Mouse (Mus musculus) C2C12 (cell line): ENCODE data around the gene Kpna7. TPM values are rescaled to one million over a fixed set of nuclear protein-coding genes. Genes with fewer than 3 reads are reported as not detected.

ENCODE experiments used
- H3K27me3 ChIP-seq: one replicate; pipeline ENCODE4 v1.6.1; 2011; ENCODE audit not compliant: control insufficient read depth, insufficient read depth, insufficient read length
- H3K36me3 ChIP-seq: one replicate; pipeline ENCODE4 v1.6.1; 2011; ENCODE audit not compliant: control insufficient read depth, insufficient read depth
- H3K4me3 ChIP-seq: one replicate; pipeline ENCODE4 v1.5.1; 2011; ENCODE audit warnings: mild to moderate bottlenecking, control low read depth; ENCODE audit not compliant: poor library complexity, insufficient read depth, severe bottlenecking
- H3K79me2 ChIP-seq: one replicate; pipeline ENCODE4 v1.6.1; 2011; ENCODE audit not compliant: control insufficient read depth, insufficient read depth
- H3K79me3 ChIP-seq: one replicate; pipeline ENCODE4 v1.6.1; 2011; ENCODE audit warnings: low read depth, control low read depth
- H3ac ChIP-seq: one replicate; pipeline ENCODE3; 2011; ENCODE audit warnings: low read depth; ENCODE audit not compliant: control insufficient read depth, insufficient read length
- CEBPB ChIP-seq: IDR thresholded peaks from one replicate; pipeline ENCODE4 v1.6.1; 2011; ENCODE audit warnings: low read depth, mild to moderate bottlenecking, control low read depth, moderate library complexity
- CTCF ChIP-seq: IDR thresholded peaks from one replicate; pipeline ENCODE4 v1.5.1; 2011; ENCODE audit not compliant: control insufficient read depth, insufficient read depth, insufficient read length
- FOSL1 ChIP-seq: IDR thresholded peaks from one replicate; pipeline ENCODE4 v1.8.0; 2011; ENCODE audit warnings: mild to moderate bottlenecking, low read length; ENCODE audit not compliant: poor library complexity, insufficient read depth, severe bottlenecking
- MAX ChIP-seq: IDR thresholded peaks from one replicate; pipeline ENCODE4 v1.6.1; 2011; ENCODE audit warnings: mild to moderate bottlenecking, control low read depth
- MYOD1 ChIP-seq: IDR thresholded peaks from one replicate; pipeline ENCODE4 v1.6.1; 2011; ENCODE audit warnings: low read depth; ENCODE audit not compliant: control insufficient read depth, insufficient read length
- MYOG ChIP-seq: IDR thresholded peaks from one replicate; pipeline ENCODE4 v1.6.1; 2011; ENCODE audit not compliant: control insufficient read depth, insufficient read length; ENCODE audit errors: extremely low read depth
- USF1 ChIP-seq: IDR thresholded peaks from one replicate; pipeline ENCODE4 v1.6.1; 2011; ENCODE audit warnings: low read depth, mild to moderate bottlenecking, control low read depth, moderate library complexity
- polyA plus RNA-seq: library from polyadenylated mRNA; unstranded; fragments of >200 nt; fragmentation: generic; extraction: Trizol; gene quantifications from one replicate; pipeline ENCODE4 v1.2.1, GENCODE M21; 2012; ENCODE audit warnings: missing spikeins

Gene Kpna7
- polyA plus RNA-seq, 1 experiment, result not detected

DNA sequence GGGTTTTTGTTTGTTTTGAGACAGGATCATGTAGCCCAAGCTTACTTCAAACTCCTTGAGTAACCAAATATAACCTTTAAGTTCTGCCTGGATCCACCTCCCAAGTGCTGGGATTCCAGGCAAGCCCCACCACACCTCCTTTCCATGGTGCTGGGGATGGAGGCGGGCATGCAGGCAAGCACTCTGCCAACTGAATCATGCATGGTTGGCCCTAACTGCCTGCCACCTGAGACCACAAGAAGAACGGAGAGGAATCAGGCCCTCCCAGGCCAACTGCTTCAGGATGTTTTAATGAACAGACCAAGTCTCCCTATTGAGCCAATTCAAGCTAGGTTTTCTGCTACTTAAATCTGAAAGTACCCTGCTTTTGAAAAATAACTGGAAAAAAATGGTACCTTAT, 131.2 kb downstream of the Kpna7 start:
- H3K79me2 ChIP-seq, result peaks cover 100% of the 10 kb centered on the region
- no peak overlapping the region for H3ac ChIP-seq
- TF ChIP-seq FOSL1 (no peak), USF1 (no peak), MYOD1 (no peak), MYOG (no peak), MAX (no peak), CTCF (no peak), CEBPB (no peak)
- H3K27me3 ChIP-seq, result no peaks in the 10 kb centered on the region
- peaks cover 97% of the 10 kb centered on the region for H3K79me3 ChIP-seq
- no peak overlapping the region for H3K4me3 ChIP-seq
- H3K36me3 ChIP-seq, result no peaks in the 10 kb centered on the region

DNA sequence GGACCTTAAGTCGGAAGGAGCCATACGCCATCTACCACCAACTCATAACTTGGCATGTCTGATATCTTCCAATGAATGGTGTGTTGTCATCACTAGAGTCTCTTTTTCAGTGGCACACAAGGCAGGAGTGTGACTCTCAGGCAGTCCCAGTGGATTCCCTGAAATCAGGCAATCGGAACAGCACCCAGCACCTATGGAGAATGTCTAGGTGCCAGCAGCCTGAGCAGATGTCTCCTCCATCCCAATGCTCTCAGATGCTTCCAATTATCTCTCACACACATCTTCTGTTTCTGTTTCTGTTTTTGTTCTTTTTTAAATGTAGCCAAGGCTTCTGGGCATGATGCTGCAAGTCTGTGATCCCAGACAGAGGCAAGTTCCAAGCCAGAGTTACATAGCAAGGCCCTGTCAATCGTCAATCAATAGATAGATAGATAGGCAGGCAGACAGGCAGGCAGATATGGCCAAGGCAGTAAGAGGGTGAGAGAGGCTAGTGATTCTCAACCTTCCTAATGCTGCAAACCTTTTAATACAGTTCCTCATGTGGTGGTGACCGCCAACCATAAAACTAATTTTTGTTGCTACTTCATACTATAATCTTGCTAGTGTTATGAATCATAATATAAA, 133.3 kb downstream of the Kpna7 start:
- Histone ChIP-seq H3K79me2 (peaks cover 100% of the 10 kb centered on the region), H3K79me3 (peaks cover 98% of the 10 kb centered on the region), H3K4me3 (no peak overlapping the region), H3K36me3 (no peaks in the 10 kb centered on the region), H3ac (no peak overlapping the region), H3K27me3 (no peaks in the 10 kb centered on the region)
- TF ChIP-seq CEBPB, result no peak

DNA sequence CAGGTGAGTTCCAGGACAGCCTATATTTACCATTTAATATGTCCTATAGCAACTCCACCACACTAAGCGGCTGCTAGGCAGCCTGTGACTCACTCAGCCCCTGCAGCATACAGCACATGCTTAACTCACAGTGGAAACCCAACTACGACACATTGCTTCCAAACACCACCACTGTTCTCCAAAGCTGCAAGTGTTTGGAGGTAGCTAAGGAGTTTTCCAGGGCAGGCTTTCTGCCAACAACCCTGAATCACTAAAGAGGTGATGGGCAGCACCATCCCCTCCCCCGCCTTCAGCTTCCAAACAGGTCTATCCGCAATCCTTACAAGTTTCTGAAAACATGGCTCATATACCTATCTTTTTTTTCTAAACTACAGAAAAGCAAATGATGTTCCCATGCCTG, 134.0 kb downstream of the Kpna7 start:
- Histone ChIP-seq H3K79me3 (peaks cover 100% of the 10 kb centered on the region), H3ac (no peak overlapping the region), H3K36me3 (no peaks in the 10 kb centered on the region), H3K79me2 (peaks cover 100% of the 10 kb centered on the region), H3K4me3 (no peak overlapping the region), H3K27me3 (no peaks in the 10 kb centered on the region)
- TF ChIP-seq MAX (no peak), USF1 (no peak), CTCF (no peak), MYOG (no peak), FOSL1 (no peak), CEBPB (no peak), MYOD1 (no peak)

DNA sequence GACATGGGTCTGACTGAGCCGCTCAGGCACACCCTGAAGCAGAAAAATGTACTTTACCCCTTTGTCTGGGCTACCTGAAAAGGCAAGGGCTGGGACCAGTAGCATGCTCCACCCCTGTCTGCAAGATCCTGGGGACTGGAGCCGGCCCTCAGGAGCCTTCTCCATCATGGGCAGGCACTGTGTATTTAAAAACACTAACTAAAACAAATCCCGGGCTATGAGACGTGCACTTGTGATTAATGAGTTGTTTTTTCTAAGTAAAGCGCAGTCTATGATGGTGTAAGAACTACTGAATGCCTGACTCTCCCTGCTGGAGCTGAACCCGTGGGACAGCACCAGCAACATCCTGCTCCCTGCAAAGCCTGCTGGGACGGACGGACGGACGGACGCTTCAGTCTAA, 135.4 kb downstream of the Kpna7 start:
- H3K79me2 ChIP-seq, result peaks cover 100% of the 10 kb centered on the region
- TF ChIP-seq CEBPB (no peak), MYOD1 (no peak), CTCF (no peak), USF1 (no peak), FOSL1 (no peak), MAX (no peak), MYOG (no peak)

DNA sequence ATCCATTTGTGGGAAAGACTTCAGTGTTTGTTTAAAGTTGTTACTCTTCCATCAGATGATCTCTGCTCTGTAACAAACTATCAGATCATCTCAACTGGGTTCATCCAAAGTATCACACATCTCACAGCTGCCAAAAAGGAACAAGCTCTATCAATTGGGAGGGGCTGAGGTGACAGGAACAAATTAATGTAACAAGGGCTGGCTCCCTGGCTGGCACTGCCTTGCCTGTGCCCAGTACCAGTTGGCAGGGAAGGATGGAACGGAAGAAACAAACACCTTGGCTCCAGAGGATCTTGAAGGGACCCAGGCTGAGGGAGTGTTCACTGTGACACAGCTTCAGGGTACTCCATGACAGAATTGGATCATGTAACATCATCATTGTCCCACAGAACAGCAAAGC, 135.8 kb downstream of the Kpna7 start:
- Histone ChIP-seq H3K79me2 (peaks cover 100% of the 10 kb centered on the region), H3K79me3 (peaks cover 100% of the 10 kb centered on the region), H3ac (no peak overlapping the region), H3K27me3 (no peaks in the 10 kb centered on the region), H3K36me3 (no peaks in the 10 kb centered on the region), H3K4me3 (no peak overlapping the region)
- no peak for TF ChIP-seq CTCF
- no peak for TF ChIP-seq MYOD1
- no peak for TF ChIP-seq USF1
- TF ChIP-seq CEBPB, result no peak

More for the DNA sequence above, 135.4 kb downstream of the Kpna7 start:
- H3K4me3 ChIP-seq, result no peak overlapping the region
- H3ac ChIP-seq, result no peak overlapping the region
- H3K36me3 ChIP-seq, result no peaks in the 10 kb centered on the region
- peaks cover 100% of the 10 kb centered on the region for H3K79me3 ChIP-seq
- H3K27me3 ChIP-seq, result no peaks in the 10 kb centered on the region

DNA sequence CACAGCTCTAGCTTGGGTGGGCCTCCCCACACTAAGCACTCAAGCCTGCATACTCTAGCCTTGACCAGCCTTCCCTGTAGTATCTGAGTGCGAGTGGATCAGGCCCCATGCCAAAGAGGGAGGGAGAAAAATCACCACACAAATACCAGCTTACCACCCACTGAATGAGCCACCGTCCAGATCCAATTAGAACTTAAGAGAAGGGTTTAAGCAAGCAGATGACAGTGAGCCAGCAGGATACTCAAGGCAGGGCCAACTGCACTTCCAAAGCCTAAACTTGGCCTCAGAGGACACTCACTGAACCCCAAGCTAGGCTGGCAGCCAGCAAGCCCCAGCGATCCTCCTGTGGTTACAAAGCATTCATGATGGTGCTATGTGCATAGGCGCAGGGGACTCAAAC, 137.8 kb downstream of the Kpna7 start:
- Histone ChIP-seq H3K79me2 (peaks cover 100% of the 10 kb centered on the region), H3K79me3 (peaks cover 100% of the 10 kb centered on the region), H3K27me3 (no peaks in the 10 kb centered on the region), H3K36me3 (no peaks in the 10 kb centered on the region), H3K4me3 (no peak overlapping the region), H3ac (no peak overlapping the region)
- no peak for TF ChIP-seq MYOG
- TF ChIP-seq CEBPB, result no peak
- no peak for TF ChIP-seq CTCF
- no peak for TF ChIP-seq USF1
- no peak for TF ChIP-seq FOSL1
- no peak for TF ChIP-seq MAX
- no peak for TF ChIP-seq MYOD1
